Mouse (Mus musculus): Measurements from ENCODE around the gene Pih1d1. TPM values are rescaled to one million over a fixed set of nuclear protein-coding genes. Genes with fewer than 3 reads are reported as not detected.
A peak's percentile ranks its signal among the peaks of the same experiment; 100 is the strongest.

Gene Pih1d1
- polyA plus RNA-seq, 1 experiment from 2014 or later = 86.2 TPM

- H3K9me3 ChIP-seq (replicated peaks) = no peaks in the 10 kb centered on the region
- H3K4me1 ChIP-seq (replicated peaks) = peaks cover 26% of the 10 kb centered on the region
- peaks cover 40% of the 10 kb centered on the region for H3K36me3 ChIP-seq
- 92% methylated on average over 6 of the region's 6 CpGs for WGBS
- no peak for ATAC-seq (ENCODE audit: insufficient number of reproducible peaks, low FRiP score)
- peaks cover 30% of the 10 kb centered on the region for H3K27me3 ChIP-seq (replicated peaks)
- H3K4me2 ChIP-seq = no peak overlapping the region
- H3K4me3 ChIP-seq = no peak overlapping the region
- no peak overlapping the region for H3K27ac ChIP-seq (ENCODE audit: poor library complexity, severe bottlenecking)
- no peak overlapping the region for H3K9ac ChIP-seq
Measured at GRCm38 (mm10) chr7:45160316-45160800, 6.3 kb downstream of the Pih1d1 start.

- Histone ChIP-seq H3K36me3 (peaks cover 39% of the 10 kb centered on the region), H3K4me1 (replicated peaks) (peaks cover 25% of the 10 kb centered on the region), H3K9me3 (replicated peaks) (no peaks in the 10 kb centered on the region), H3K4me3 (no peak overlapping the region), H3K27ac (ENCODE audit: poor library complexity, severe bottlenecking) (no peak overlapping the region), H3K4me2 (no peak overlapping the region), H3K9ac (no peak overlapping the region), H3K27me3 (replicated peaks) (peaks cover 35% of the 10 kb centered on the region)
- no peak for ATAC-seq (ENCODE audit: insufficient number of reproducible peaks, low FRiP score)
- 95% methylated on average over 3 of the region's 3 CpGs for whole genome bisulfite sequencing
Measured at GRCm38 (mm10) chr7:45160866-45161265, 6.8 kb downstream of the Pih1d1 start.

GRCm38 (mm10) chr7:45161612-45162473, 7.7 kb downstream of the Pih1d1 start:
- peaks cover 25% of the 10 kb centered on the region for H3K4me1 ChIP-seq (replicated peaks)
- H3K27ac ChIP-seq (ENCODE audit: poor library complexity, severe bottlenecking) = no peak overlapping the region
- H3K4me2 ChIP-seq = peak overlapping the region; percentile 79
- H3K36me3 ChIP-seq = peaks cover 36% of the 10 kb centered on the region
- peaks cover 44% of the 10 kb centered on the region for H3K27me3 ChIP-seq (replicated peaks)
- no peaks in the 10 kb centered on the region for H3K9me3 ChIP-seq (replicated peaks)
- peak overlapping the region; percentile 47 for H3K4me3 ChIP-seq
- peak; percentile 82 for ATAC-seq (ENCODE audit: insufficient number of reproducible peaks, low FRiP score)
- 5% methylated on average over 35 of the region's 35 CpGs for WGBS
- no peak overlapping the region for H3K9ac ChIP-seq

- peak overlapping the region; percentile 79 for H3K4me2 ChIP-seq
- H3K27ac ChIP-seq (ENCODE audit: poor library complexity, severe bottlenecking) = no peak overlapping the region
- H3K4me3 ChIP-seq = peak overlapping the region; percentile 47; the same call in 1 of the 2 replicates
- H3K9ac ChIP-seq = no peak overlapping the region
- no peaks in the 10 kb centered on the region for H3K9me3 ChIP-seq (replicated peaks)
- WGBS = 29% methylated on average over 6 of the region's 6 CpGs
- H3K4me1 ChIP-seq (replicated peaks) = peaks cover 25% of the 10 kb centered on the region
- peaks cover 35% of the 10 kb centered on the region for H3K36me3 ChIP-seq
- no peak; the same call in 1 of the 2 replicates for ATAC-seq (ENCODE audit: insufficient number of reproducible peaks, low FRiP score)
- peaks cover 52% of the 10 kb centered on the region for H3K27me3 ChIP-seq (replicated peaks)
Measured at GRCm38 (mm10) chr7:45162551-45162950, 8.4 kb downstream of the Pih1d1 start.

GRCm38 (mm10) chr7:45162996-45163615, 9.0 kb downstream of the Pih1d1 start:
- no peaks in the 10 kb centered on the region for H3K9me3 ChIP-seq (replicated peaks)
- 66% methylated on average over 9 of the region's 9 CpGs for WGBS
- H3K27me3 ChIP-seq (replicated peaks) = peaks cover 57% of the 10 kb centered on the region
- H3K27ac ChIP-seq (ENCODE audit: poor library complexity, severe bottlenecking) = no peak overlapping the region
- peaks cover 29% of the 10 kb centered on the region for H3K36me3 ChIP-seq
- no peak overlapping the region for H3K9ac ChIP-seq
- H3K4me2 ChIP-seq = 0 out of 2 replicates have a peak overlapping the region, but pooled peaks have one; percentile 79
- peaks cover 25% of the 10 kb centered on the region for H3K4me1 ChIP-seq (replicated peaks)
- H3K4me3 ChIP-seq = no peak overlapping the region
- ATAC-seq (ENCODE audit: insufficient number of reproducible peaks, low FRiP score) = no peak

- H3K27me3 ChIP-seq (replicated peaks) = peaks cover 65% of the 10 kb centered on the region
- peaks cover 23% of the 10 kb centered on the region for H3K36me3 ChIP-seq
- ATAC-seq (ENCODE audit: insufficient number of reproducible peaks, low FRiP score) = peak; percentile 43; the same call in 1 of the 2 replicates
- no peak within 1 kb of the TSS for H3K27ac ChIP-seq (ENCODE audit: poor library complexity, severe bottlenecking)
- peak within 1 kb of the TSS; percentile 79 for H3K4me2 ChIP-seq
- H3K4me3 ChIP-seq = peak within 1 kb of the TSS; percentile 51
- WGBS = 1% methylated on average over 40 of the region's 41 CpGs
- peak within 1 kb of the TSS; percentile 72 for H3K9ac ChIP-seq
- peaks cover 25% of the 10 kb centered on the region for H3K4me1 ChIP-seq (replicated peaks)
- H3K9me3 ChIP-seq (replicated peaks) = peaks cover 7% of the 10 kb centered on the region
Measured at GRCm38 (mm10) chr7:45163735-45164490, 9.8 kb downstream of the Pih1d1 start, which contains the start of gene Slc17a7. Slc17a7 (plus strand) TSS chr7:45163949.

GRCm38 (mm10) chr7:45164833-45165232, 10.7 kb downstream of the Pih1d1 start:
- Histone ChIP-seq H3K27me3 (replicated peaks) (peaks cover 74% of the 10 kb centered on the region), H3K9ac (no peak overlapping the region), H3K27ac (ENCODE audit: poor library complexity, severe bottlenecking) (no peak overlapping the region), H3K4me3 (no peak overlapping the region), H3K36me3 (peaks cover 23% of the 10 kb centered on the region), H3K4me2 (no peak overlapping the region; the same call in 1 of the 2 replicates), H3K4me1 (replicated peaks) (peaks cover 25% of the 10 kb centered on the region), H3K9me3 (replicated peaks) (peaks cover 17% of the 10 kb centered on the region)
- no peak for ATAC-seq (ENCODE audit: insufficient number of reproducible peaks, low FRiP score)
- WGBS = 53% methylated on average over 5 of the region's 5 CpGs

GRCm38 (mm10) chr7:45165701-45166100, 11.6 kb downstream of the Pih1d1 start:
- ATAC-seq (ENCODE audit: insufficient number of reproducible peaks, low FRiP score) = no peak
- H3K36me3 ChIP-seq = peaks cover 16% of the 10 kb centered on the region
- no peak overlapping the region for H3K9ac ChIP-seq
- peaks cover 25% of the 10 kb centered on the region for H3K4me1 ChIP-seq (replicated peaks)
- H3K9me3 ChIP-seq (replicated peaks) = peaks cover 25% of the 10 kb centered on the region
- H3K4me2 ChIP-seq = no peak overlapping the region
- H3K4me3 ChIP-seq = no peak overlapping the region
- H3K27me3 ChIP-seq (replicated peaks) = peaks cover 81% of the 10 kb centered on the region
- 48% methylated on average over 11 of the region's 11 CpGs for WGBS
- no peak overlapping the region for H3K27ac ChIP-seq (ENCODE audit: poor library complexity, severe bottlenecking)

- WGBS = 30% methylated on average over 9 of the region's 10 CpGs
Measured at GRCm38 (mm10) chr7:45166950-45167401, 12.9 kb downstream of the Pih1d1 start.

GRCm38 (mm10) chr7:45167761-45168445, 13.8 kb downstream of the Pih1d1 start:
- peaks cover 16% of the 10 kb centered on the region for H3K4me1 ChIP-seq (replicated peaks)
- H3K9ac ChIP-seq = no peak overlapping the region
- H3K27ac ChIP-seq (ENCODE audit: poor library complexity, severe bottlenecking) = no peak overlapping the region
- peaks cover 12% of the 10 kb centered on the region; the same call in 1 of the 2 replicates for H3K36me3 ChIP-seq
- 5% methylated on average over 19 of the region's 19 CpGs for WGBS
- no peak overlapping the region for H3K4me2 ChIP-seq
- no peak for ATAC-seq (ENCODE audit: insufficient number of reproducible peaks, low FRiP score)
- no peak overlapping the region for H3K4me3 ChIP-seq
- H3K9me3 ChIP-seq (replicated peaks) = peaks cover 47% of the 10 kb centered on the region
- H3K27me3 ChIP-seq (replicated peaks) = peaks cover 97% of the 10 kb centered on the region

More at GRCm38 (mm10) chr7:45166950-45167401, 12.9 kb downstream of the Pih1d1 start:
- Histone ChIP-seq H3K27me3 (replicated peaks) (peaks cover 92% of the 10 kb centered on the region), H3K4me1 (replicated peaks) (peaks cover 22% of the 10 kb centered on the region), H3K27ac (ENCODE audit: poor library complexity, severe bottlenecking) (no peak overlapping the region), H3K4me2 (no peak overlapping the region), H3K9ac (no peak overlapping the region), H3K4me3 (no peak overlapping the region), H3K36me3 (peaks cover 12% of the 10 kb centered on the region; the same call in 1 of the 2 replicates), H3K9me3 (replicated peaks) (peaks cover 38% of the 10 kb centered on the region)
- no peak for ATAC-seq (ENCODE audit: insufficient number of reproducible peaks, low FRiP score)
